Mouse (Mus musculus): ENCODE data around the gene Gm21627. TPM values are rescaled to one million over a fixed set of nuclear protein-coding genes. Genes with fewer than 3 reads are reported as not detected.

Gene Gm21627
- total RNA-seq (2023), result not detected in 4 replicates

DNA sequence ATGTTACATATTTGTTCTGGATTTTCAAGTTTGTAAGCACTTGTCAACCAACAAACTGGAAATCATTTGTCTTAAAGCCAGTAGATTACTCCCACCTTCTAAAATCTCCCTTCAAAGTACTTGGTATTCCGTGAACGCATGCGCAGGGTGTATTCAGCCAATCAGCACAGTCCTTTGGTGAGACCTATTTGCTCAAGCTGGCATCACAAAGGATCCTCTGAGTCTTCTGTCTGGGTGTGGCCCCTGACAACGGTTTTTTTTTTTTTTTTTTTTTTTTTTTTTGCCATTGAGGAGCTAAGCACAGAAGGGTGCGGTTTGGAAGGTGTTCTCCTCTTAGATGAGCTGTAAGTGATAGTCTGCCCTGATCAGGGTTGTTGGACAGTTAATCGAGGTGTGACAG, at the start of gene Gm21627:
Gm21627 (plus strand) TSS at position 301 of the 400 bp plus-strand sequence.

